Mouse (Mus musculus) midbrain, embryonic 11.5 days (tissue): ENCODE results near the gene Gm38394. TPM values are rescaled to one million over a fixed set of nuclear protein-coding genes. Genes with fewer than 3 reads are reported as not detected.

Source experiments
- ATAC-seq: fragments of 200-750 bp; cut with Nextera tagmentation; 2 replicates; pipeline ENCODE4 v1.8.0; 2017; ENCODE audit warnings: moderate TSS enrichment, moderate library complexity; ENCODE audit not compliant: low FRiP score
- DNase-seq: peaks from one replicate; pipeline ENCODE4 v3.0.0; 2015; ENCODE audit warnings: low spot score; ENCODE audit errors: missing footprints
- H3K27ac ChIP-seq: fragments of 300-500 bp; sonication (generic); 2 replicates; pipeline ENCODE4 v1.5.1; 2014; ENCODE audit warnings: low read depth, low read length
- H3K27me3 ChIP-seq: fragments of 300-500 bp; sonication (generic); 2 replicates; pipeline ENCODE4 v1.6.1; 2014; ENCODE audit warnings: mild to moderate bottlenecking, low read length, moderate library complexity, mixed read lengths; ENCODE audit not compliant: control insufficient read depth, insufficient read depth
- H3K36me3 ChIP-seq: fragments of 300-500 bp; sonication (generic); 2 replicates; pipeline ENCODE4 v1.6.1; 2014; ENCODE audit warnings: mild to moderate bottlenecking, low read length, moderate library complexity, mixed read lengths; ENCODE audit not compliant: control insufficient read depth, insufficient read depth
- H3K4me1 ChIP-seq: fragments of 300-500 bp; sonication (generic); 2 replicates; pipeline ENCODE4 v1.6.1; 2014; ENCODE audit warnings: low read length; ENCODE audit not compliant: control insufficient read depth, insufficient read depth
- H3K4me2 ChIP-seq: fragments of 300-500 bp; sonication (generic); 2 replicates; pipeline ENCODE4 v1.6.1; 2014; ENCODE audit warnings: mild to moderate bottlenecking, moderate library complexity
- H3K4me3 ChIP-seq: fragments of 300-500 bp; sonication (generic); 2 replicates; pipeline ENCODE4 v1.5.1; 2014; ENCODE audit warnings: low read depth, low read length
- H3K9ac ChIP-seq: fragments of 300-500 bp; sonication (generic); 2 replicates; pipeline ENCODE4 v1.6.1; 2014; ENCODE audit warnings: low read length
- H3K9me3 ChIP-seq: fragments of 300-500 bp; sonication (generic); 2 replicates; pipeline ENCODE4 v1.6.1; 2016; ENCODE audit warnings: low read length; ENCODE audit not compliant: control insufficient read depth
- WGBS: fragments of 180-500 bp; shearing (Covaris S2); extraction: QIAGEN DNeasy Blood & Tissue Kit; methylation state at CpG from one replicate; pipeline ENCODE4 v1.1.7; 2014; 5-methylcytosine and 5-hydroxymethylcytosine counted together
- polyA plus RNA-seq: library from polyadenylated mRNA; unstranded; fragments of >200 nt; fragmentation: Nextera tagmentation; extraction: Ambion mirVana; gene quantifications from 2 replicates; pipeline ENCODE4 v1.2.1, GENCODE M21; 2014

The Gm38394 gene
- polyA plus RNA-seq, 1 experiment from 2014 or later, result 5.3 TPM

DNA sequence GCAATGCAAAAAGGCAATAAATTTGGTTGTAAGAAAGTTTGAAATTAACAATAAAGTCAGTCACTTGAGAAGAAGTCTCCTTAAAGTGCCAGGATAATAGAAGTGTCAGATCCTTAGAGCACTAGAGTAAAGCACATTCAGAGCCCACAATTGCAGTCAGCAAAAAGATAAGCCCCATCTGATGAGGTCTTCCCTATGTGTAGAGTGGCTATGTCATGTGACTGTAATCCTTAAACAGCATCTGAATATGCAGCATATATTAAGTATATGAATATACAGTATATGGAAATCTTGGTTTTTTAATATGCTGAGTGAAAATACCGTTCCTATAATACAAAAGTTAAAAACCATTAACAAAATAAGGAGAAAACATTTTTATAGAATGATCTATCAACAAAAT lies 8.1 kb downstream of the Gm38394 start:
- H3K9ac ChIP-seq, result no peak overlapping the region
- no peak overlapping the region for H3K4me3 ChIP-seq
- no peak for DNase-seq
- no peaks in the 10 kb centered on the region; the same call in 1 of the 2 replicates for H3K36me3 ChIP-seq
- H3K27me3 ChIP-seq, result no peaks in the 10 kb centered on the region
- H3K9me3 ChIP-seq, result no peaks in the 10 kb centered on the region
- peaks cover 2% of the 10 kb centered on the region; the same call in 1 of the 2 replicates for H3K4me1 ChIP-seq
- no peak overlapping the region for H3K4me2 ChIP-seq
- ATAC-seq, result no peak
- 92% methylated on average over 1 of the region's 1 CpGs for WGBS
- no peak overlapping the region for H3K27ac ChIP-seq

GRCm38 (mm10) chr1:133650288-133651055 lies 10.6 kb downstream of the Gm38394 start:
- no peaks in the 10 kb centered on the region for H3K9me3 ChIP-seq
- no peak overlapping the region for H3K27ac ChIP-seq
- H3K4me2 ChIP-seq, result no peak overlapping the region
- DNase-seq (no peak), ATAC-seq (no peak)
- WGBS, result 93% methylated on average over 7 of the region's 7 CpGs
- no peak overlapping the region for H3K9ac ChIP-seq
- H3K4me3 ChIP-seq, result no peak overlapping the region
- H3K36me3 ChIP-seq, result peaks cover 3% of the 10 kb centered on the region; the same call in 1 of the 2 replicates
- H3K27me3 ChIP-seq, result no peaks in the 10 kb centered on the region
- H3K4me1 ChIP-seq, result no peaks in the 10 kb centered on the region

GRCm38 (mm10) chr1:133645652-133646051 lies 15.5 kb downstream of the Gm38394 start:
- Histone ChIP-seq H3K9ac (no peak overlapping the region), H3K27me3 (no peaks in the 10 kb centered on the region), H3K27ac (no peak overlapping the region), H3K4me2 (no peak overlapping the region), H3K36me3 (peaks cover 14% of the 10 kb centered on the region; the same call in 1 of the 2 replicates), H3K4me1 (no peaks in the 10 kb centered on the region), H3K4me3 (no peak overlapping the region), H3K9me3 (no peaks in the 10 kb centered on the region)
- whole genome bisulfite sequencing, result 97% methylated on average over 5 of the region's 5 CpGs
- ATAC-seq (no peak), DNase-seq (no peak)

- Histone ChIP-seq H3K36me3 (peaks cover 29% of the 10 kb centered on the region), H3K27me3 (no peaks in the 10 kb centered on the region), H3K4me2 (no peak overlapping the region), H3K9ac (no peak overlapping the region), H3K4me1 (no peaks in the 10 kb centered on the region), H3K9me3 (no peaks in the 10 kb centered on the region), H3K4me3 (no peak overlapping the region), H3K27ac (no peak overlapping the region)
- WGBS, result 92% methylated on average over 2 of the region's 2 CpGs
- DNase-seq (no peak), ATAC-seq (no peak)
Measured at GRCm38 (mm10) chr1:133641163-133641562, 20.0 kb downstream of the Gm38394 start.

DNA sequence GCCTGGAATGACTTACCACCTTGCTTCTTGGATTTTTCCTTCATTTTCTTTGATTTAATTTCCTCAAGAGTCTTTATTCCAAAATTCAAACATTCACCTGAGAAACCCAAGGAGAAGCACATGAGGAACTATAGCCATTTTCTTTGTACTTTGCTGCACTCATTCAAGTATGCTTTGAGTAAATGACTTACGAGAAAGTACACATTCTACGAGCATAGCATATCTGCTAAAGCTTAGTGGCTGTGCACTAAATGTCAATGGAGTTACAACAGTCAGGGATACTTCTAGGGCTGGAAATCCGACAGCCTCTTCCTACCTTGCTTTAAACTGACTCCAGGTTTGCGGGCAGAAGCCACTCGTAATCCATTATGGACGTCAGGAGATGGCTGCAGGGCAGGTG lies 22.6 kb downstream of the Gm38394 start:
- H3K36me3 ChIP-seq, result peaks cover 27% of the 10 kb centered on the region

GRCm38 (mm10) chr1:133632168-133632567 lies 28.9 kb downstream of the Gm38394 start:
- Histone ChIP-seq H3K9ac (no peak overlapping the region), H3K27ac (no peak overlapping the region), H3K9me3 (no peaks in the 10 kb centered on the region), H3K36me3 (peaks cover 23% of the 10 kb centered on the region), H3K27me3 (no peaks in the 10 kb centered on the region), H3K4me1 (no peaks in the 10 kb centered on the region), H3K4me2 (no peak overlapping the region), H3K4me3 (no peak overlapping the region)
- DNase-seq, result no peak
- 92% methylated on average over 2 of the region's 2 CpGs for WGBS
- no peak for ATAC-seq

More for the DNA sequence above, 22.6 kb downstream of the Gm38394 start:
- 94% methylated on average over 6 of the region's 6 CpGs for WGBS
- no peak overlapping the region for H3K4me2 ChIP-seq
- H3K9ac ChIP-seq, result no peak overlapping the region
- no peaks in the 10 kb centered on the region for H3K4me1 ChIP-seq
- peak; percentile 77 for DNase-seq
- no peak overlapping the region for H3K27ac ChIP-seq
- no peaks in the 10 kb centered on the region for H3K27me3 ChIP-seq
- H3K4me3 ChIP-seq, result no peak overlapping the region
- H3K9me3 ChIP-seq, result no peaks in the 10 kb centered on the region
- ATAC-seq, result no peak

DNA sequence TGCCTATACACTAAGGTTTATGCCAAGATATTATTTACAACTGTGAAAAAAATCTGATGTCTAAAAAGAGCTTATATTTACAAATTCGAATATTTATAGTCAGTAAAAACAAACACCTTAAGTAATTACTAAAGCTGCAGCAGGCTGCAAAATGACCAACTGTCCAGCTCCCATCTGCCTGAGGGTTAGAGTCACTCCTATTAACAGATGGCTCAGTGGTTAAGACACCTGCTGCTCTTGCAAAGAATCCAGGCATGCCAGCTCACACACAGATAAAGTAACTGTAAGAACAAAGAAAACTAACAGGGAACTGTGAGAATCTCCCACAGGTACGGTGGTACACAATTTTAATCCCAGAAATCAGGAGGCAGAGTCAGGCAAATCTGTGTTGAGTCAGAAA lies 36.1 kb downstream of the Gm38394 start:
- Histone ChIP-seq H3K27me3 (no peaks in the 10 kb centered on the region), H3K4me1 (no peaks in the 10 kb centered on the region), H3K4me2 (no peak overlapping the region), H3K27ac (no peak overlapping the region), H3K9ac (no peak overlapping the region), H3K4me3 (no peak overlapping the region), H3K9me3 (no peaks in the 10 kb centered on the region), H3K36me3 (peaks cover 40% of the 10 kb centered on the region)
- no peak for ATAC-seq
- DNase-seq, result no peak
- WGBS, result 75% methylated on average over 2 of the region's 2 CpGs

GRCm38 (mm10) chr1:133618311-133618710 lies 42.8 kb downstream of the Gm38394 start:
- Histone ChIP-seq H3K27ac (no peak overlapping the region), H3K27me3 (no peaks in the 10 kb centered on the region), H3K36me3 (peaks cover 20% of the 10 kb centered on the region), H3K4me2 (no peak overlapping the region), H3K9ac (no peak overlapping the region), H3K4me3 (no peak overlapping the region), H3K4me1 (no peaks in the 10 kb centered on the region), H3K9me3 (no peaks in the 10 kb centered on the region)
- no peak for ATAC-seq
- no peak for DNase-seq
- WGBS, result 87% methylated on average over 8 of the region's 8 CpGs

DNA sequence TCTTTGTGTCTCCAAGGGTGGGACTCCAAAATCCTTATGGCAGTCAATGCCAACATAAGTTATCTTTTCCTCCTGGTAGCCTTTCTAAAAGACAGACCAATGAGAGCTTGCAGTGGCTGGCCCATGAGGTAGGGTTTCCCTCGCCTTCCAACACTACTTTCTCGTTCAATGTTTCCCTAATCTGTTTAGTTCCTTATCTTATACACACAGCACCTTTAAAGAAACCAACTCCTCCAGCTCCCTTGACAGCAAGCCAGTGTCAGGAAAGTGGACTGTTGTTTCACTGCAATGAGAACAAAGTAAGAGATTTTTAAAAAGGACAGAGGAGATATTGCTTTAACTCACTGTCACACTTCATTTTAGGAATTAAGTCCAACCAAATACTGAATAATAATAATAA lies 43.2 kb downstream of the Gm38394 start:
- 69% methylated on average over 2 of the region's 2 CpGs for WGBS
- Histone ChIP-seq H3K36me3 (peaks cover 17% of the 10 kb centered on the region), H3K27ac (no peak overlapping the region), H3K27me3 (no peaks in the 10 kb centered on the region), H3K4me1 (no peaks in the 10 kb centered on the region), H3K9ac (no peak overlapping the region), H3K4me3 (no peak overlapping the region), H3K4me2 (no peak overlapping the region), H3K9me3 (no peaks in the 10 kb centered on the region)
- ATAC-seq (no peak), DNase-seq (no peak)
